Mouse (Mus musculus) c-Kit-positive CD71-negative TER-119-negative erythroid progenitor cells, embryonic 14.5 days (primary cell): ENCODE data around the gene Ngly1.
"Not testable (repeated sequence)": the region's sequence is repeated elsewhere in the genome, so short reads cannot be mapped to it uniquely, and the experiment has no call there.

Experiments
- DNase-seq: peaks from one replicate; pipeline ENCODE4 v3.0.0-alpha.2; 2013; ENCODE audit warnings: low read depth

Ngly1 gene

GRCm38 (mm10) chr14:16260541-16260940 lies 11.5 kb downstream of the Ngly1 start:
- no peak for DNase-seq

GRCm38 (mm10) chr14:16261869-16262268 lies 12.8 kb downstream of the Ngly1 start:
- no peak for DNase-seq

GRCm38 (mm10) chr14:16267028-16267427 lies 17.9 kb downstream of the Ngly1 start:
- no peak for DNase-seq

GRCm38 (mm10) chr14:16269776-16270175 lies 20.7 kb downstream of the Ngly1 start:
- DNase-seq = no peak

GRCm38 (mm10) chr14:16273677-16274076 lies 24.6 kb downstream of the Ngly1 start:
- no peak for DNase-seq

- no peak for DNase-seq
Measured at GRCm38 (mm10) chr14:16279196-16279595, 30.1 kb downstream of the Ngly1 start.

GRCm38 (mm10) chr14:16283966-16284365 lies 34.9 kb downstream of the Ngly1 start:
- DNase-seq = no peak

GRCm38 (mm10) chr14:16292371-16292770 lies 43.3 kb downstream of the Ngly1 start:
- no peak for DNase-seq

- DNase-seq = no peak
Measured at GRCm38 (mm10) chr14:16293015-16293414, 43.9 kb downstream of the Ngly1 start.

GRCm38 (mm10) chr14:16293921-16294320 lies 44.8 kb downstream of the Ngly1 start:
- no peak for DNase-seq

GRCm38 (mm10) chr14:16296816-16297468 lies 47.9 kb downstream of the Ngly1 start:
- DNase-seq = no peak

- DNase-seq = no peak
Measured at GRCm38 (mm10) chr14:16301735-16302134, 52.7 kb downstream of the Ngly1 start.

GRCm38 (mm10) chr14:16302688-16303087 lies 53.6 kb downstream of the Ngly1 start:
- DNase-seq = no peak

GRCm38 (mm10) chr14:16310791-16311190 lies 61.7 kb downstream of the Ngly1 start:
- DNase-seq = no peak

GRCm38 (mm10) chr14:16312599-16312998 lies 63.5 kb downstream of the Ngly1 start:
- no peak for DNase-seq

- DNase-seq = not testable (repeated sequence)
Measured at GRCm38 (mm10) chr14:16313073-16313472, 64.0 kb downstream of the Ngly1 start.

GRCm38 (mm10) chr14:16313936-16314521 lies 64.9 kb downstream of the Ngly1 start:
- no peak for DNase-seq

- DNase-seq = no peak
Measured at GRCm38 (mm10) chr14:16314842-16315241, 65.8 kb downstream of the Ngly1 start.

- DNase-seq = no peak
Measured at GRCm38 (mm10) chr14:16316715-16317114, 67.6 kb downstream of the Ngly1 start.

- DNase-seq = no peak
Measured at GRCm38 (mm10) chr14:16319818-16320217, 70.7 kb downstream of the Ngly1 start.

- DNase-seq = no peak
Measured at GRCm38 (mm10) chr14:16324394-16324793, 75.3 kb downstream of the Ngly1 start.

- DNase-seq = no peak
Measured at GRCm38 (mm10) chr14:16325208-16325607, 76.1 kb downstream of the Ngly1 start.

GRCm38 (mm10) chr14:16328531-16328930 lies 79.5 kb downstream of the Ngly1 start:
- no peak for DNase-seq

- no peak for DNase-seq
Measured at GRCm38 (mm10) chr14:16328959-16329480, 79.9 kb downstream of the Ngly1 start.
